Mouse (Mus musculus) MEL (cell line): ENCODE measurements at regions not wholly inside any gene's neighbourhood (a gene's known extent, or its start where the extent isn't known, plus 50 kb on each side); places are given as distances from the start of the nearest gene placed in this dataset.

ENCODE experiments used
- DNase-seq: peaks from one replicate; pipeline ENCODE4 v3.0.0; 2011; ENCODE audit warnings: low read depth, low spot score
- H3K27ac ChIP-seq: 2 replicates; pipeline ENCODE4 v1.5.1; 2012; ENCODE audit warnings: low read depth, mild to moderate bottlenecking, control low read depth, low read length, moderate library complexity; ENCODE audit not compliant: control insufficient read depth
- H3K27me3 ChIP-seq, 2 experiments: fragments of 150-350 bp in 1 of 2; sonication (generic) in 1 of 2; 2 replicates each; pipeline ENCODE4 v1.6.1; 2012; ENCODE audit warnings: low read length in 2 of 2, mild to moderate bottlenecking in 2 of 2, improper control_type of control experiment in 1 of 2, moderate library complexity in 1 of 2; ENCODE audit not compliant: insufficient read depth in 2 of 2, control insufficient read depth in 1 of 2
- H3K36me3 ChIP-seq, 2 experiments: 2 replicates each; pipeline ENCODE4 v1.6.1; 2012 to 2014; ENCODE audit warnings: low read length in 2 of 2, improper control_type of control experiment in 1 of 2, inconsistent platforms in 1 of 2, mild to moderate bottlenecking in 1 of 2; ENCODE audit not compliant: insufficient read depth in 2 of 2, control insufficient read depth in 1 of 2
- H3K4me1 ChIP-seq, 2 experiments: fragments of 150-350 bp in 1 of 2; sonication (generic) in 1 of 2; 2 replicates each; pipeline ENCODE4 v1.6.1; 2012; ENCODE audit warnings: low read length in 2 of 2, improper control_type of control experiment in 1 of 2, mild to moderate bottlenecking in 1 of 2; ENCODE audit not compliant: insufficient read depth in 2 of 2, control insufficient read depth in 1 of 2
- H3K4me3 ChIP-seq, 2 experiments: fragments of 150-350 bp in 1 of 2; sonication (generic) in 1 of 2; 2 replicates each; pipeline ENCODE4 v1.5.1; 2012; ENCODE audit warnings: low read depth in 2 of 2, low read length in 2 of 2, mild to moderate bottlenecking in 2 of 2, moderate library complexity in 2 of 2, control low read depth in 1 of 2, improper control_type of control experiment in 1 of 2; ENCODE audit not compliant: control insufficient read depth in 1 of 2, insufficient read depth in 1 of 2
- H3K79me2 ChIP-seq: 2 replicates; pipeline ENCODE4 v1.6.1; 2012; ENCODE audit warnings: mild to moderate bottlenecking, low read length, moderate library complexity; ENCODE audit not compliant: control insufficient read depth, poor library complexity, insufficient read depth
- H3K9ac ChIP-seq: 2 replicates; pipeline ENCODE4 v1.6.1; 2012; ENCODE audit warnings: low read depth, mild to moderate bottlenecking, control low read depth, low read length, moderate library complexity; ENCODE audit not compliant: control insufficient read depth, poor library complexity, severe bottlenecking
- H3K9me3 ChIP-seq: fragments of 150-350 bp; sonication (generic); replicated peaks from 2 replicates; pipeline ENCODE4 v1.6.1; 2012; ENCODE audit warnings: mild to moderate bottlenecking, low read length, improper control_type of control experiment, moderate library complexity; ENCODE audit not compliant: insufficient read depth
- E2F4 ChIP-seq: IDR thresholded peaks from 2 replicates; pipeline ENCODE4 v1.6.1; 2011; ENCODE audit warnings: low read depth, low read length, improper control_type of control experiment, borderline replicate concordance
- EP300 ChIP-seq, 2 experiments: IDR thresholded peaks; 2 replicates each; pipeline ENCODE4 v1.6.1; 2011; ENCODE audit warnings: improper control_type of control experiment in 2 of 2, low read length in 2 of 2, low read depth in 1 of 2, mild to moderate bottlenecking in 1 of 2
- GABPA ChIP-seq: IDR thresholded peaks from 2 replicates; pipeline ENCODE4 v1.6.1; 2012; ENCODE audit warnings: low read depth, mild to moderate bottlenecking, inconsistent platforms, low read length, improper control_type of control experiment, moderate library complexity
- GATA1 ChIP-seq: IDR thresholded peaks from 2 replicates; pipeline ENCODE4 v1.6.1; 2011; ENCODE audit warnings: low read depth, low read length, improper control_type of control experiment
- MAFK ChIP-seq: IDR thresholded peaks from 2 replicates; pipeline ENCODE4 v1.6.1; 2011; ENCODE audit warnings: low read depth, mild to moderate bottlenecking, low read length, improper control_type of control experiment, borderline replicate concordance
- MAZ ChIP-seq: IDR thresholded peaks from 2 replicates; pipeline ENCODE4 v1.6.1; 2012; ENCODE audit warnings: low read depth, mild to moderate bottlenecking, inconsistent platforms, low read length, improper control_type of control experiment
- MEF2A ChIP-seq: IDR thresholded peaks from 2 replicates; pipeline ENCODE4 v1.6.1; 2014; ENCODE audit warnings: low read depth, mild to moderate bottlenecking, inconsistent platforms, low read length, improper control_type of control experiment; ENCODE audit not compliant: poor library complexity, insufficient replicate concordance, severe bottlenecking; ENCODE audit errors: extremely low read depth
- MXI1 ChIP-seq: IDR thresholded peaks from 2 replicates; pipeline ENCODE4 v1.6.1; 2011; ENCODE audit warnings: mild to moderate bottlenecking, low read depth, low read length, improper control_type of control experiment
- NRF1 ChIP-seq: IDR thresholded peaks from 2 replicates; pipeline ENCODE4 v1.6.1; 2014; ENCODE audit warnings: low read depth, mild to moderate bottlenecking, inconsistent platforms, low read length, improper control_type of control experiment, moderate library complexity; ENCODE audit not compliant: poor library complexity, insufficient read depth, severe bottlenecking
- POLR2AphosphoS5 ChIP-seq: IDR thresholded peaks from 2 replicates; pipeline ENCODE4 v1.6.1; 2012; ENCODE audit warnings: low read depth, borderline replicate concordance, mild to moderate bottlenecking, inconsistent platforms, low read length, moderate library complexity, mixed read lengths
- SMC3 ChIP-seq: IDR thresholded peaks from 2 replicates; pipeline ENCODE4 v1.6.1; 2011; ENCODE audit warnings: low read depth, low read length, improper control_type of control experiment
- TAL1 ChIP-seq: IDR thresholded peaks from 2 replicates; pipeline ENCODE4 v1.6.1; 2012; ENCODE audit warnings: mild to moderate bottlenecking, inconsistent platforms, low read length, moderate library complexity, mixed read lengths
- TCF12 ChIP-seq: IDR thresholded peaks from 2 replicates; pipeline ENCODE4 v1.6.1; 2014; ENCODE audit warnings: low read depth, mild to moderate bottlenecking, inconsistent platforms, low read length, improper control_type of control experiment, moderate library complexity
- UBTF ChIP-seq: IDR thresholded peaks from 2 replicates; pipeline ENCODE4 v1.6.1; 2012; ENCODE audit warnings: low read depth, mild to moderate bottlenecking, inconsistent platforms, low read length, improper control_type of control experiment, moderate library complexity, borderline replicate concordance; ENCODE audit not compliant: insufficient read depth
- USF1 ChIP-seq: IDR thresholded peaks from 2 replicates; pipeline ENCODE4 v1.6.1; 2014; ENCODE audit warnings: low read depth, mild to moderate bottlenecking, inconsistent platforms, low read length, improper control_type of control experiment, moderate library complexity
- USF2 ChIP-seq, 2 experiments: IDR thresholded peaks; 2 replicates each; pipeline ENCODE4 v1.6.1; 2011 to 2012; ENCODE audit warnings: improper control_type of control experiment in 2 of 2, low read length in 2 of 2, borderline replicate concordance in 1 of 2, inconsistent platforms in 1 of 2, low read depth in 1 of 2, mild to moderate bottlenecking in 1 of 2; ENCODE audit not compliant: insufficient read depth in 1 of 2

GRCm38 (mm10) chr16:30796103-30796502 is 196.6 kb downstream of the Fam43a start:
- no peak for DNase-seq
- no peak for TF ChIP-seq NRF1
- TF ChIP-seq USF2 (IDR thresholded peaks at IDR 0.05; ENCODE audit: borderline replicate concordance in 1 of 2, insufficient read depth in 1 of 2, low read depth in 1 of 2, low read length in 2 of 2): no peak
- no peak for TF ChIP-seq TCF12
- TF ChIP-seq POLR2AphosphoS5: no peak

GRCm38 (mm10) chr16:30797006-30797405 is 197.5 kb downstream of the Fam43a start:
- TF ChIP-seq TCF12 (no peak), MAZ (no peak), NRF1 (no peak), UBTF (no peak), E2F4 (no peak), SMC3 (no peak), MAFK (no peak), USF1 (no peak), GATA1 (no peak), GABPA (no peak), EP300 (IDR thresholded peaks at IDR 0.05; ENCODE audit: low read depth in 1 of 2, low read length in 2 of 2) (no peak), TAL1 (no peak), USF2 (IDR thresholded peaks at IDR 0.05; ENCODE audit: borderline replicate concordance in 1 of 2, insufficient read depth in 1 of 2, low read depth in 1 of 2, low read length in 2 of 2) (no peak), MEF2A (no peak), MXI1 (no peak)
- H3K27me3 ChIP-seq: peaks cover 0 to 4% of the 10 kb centered on the region in 2 experiments; a peak in 2 of 4 replicates
- H3K9ac ChIP-seq: no peak overlapping the region
- peaks cover 0 to 8% of the 10 kb centered on the region in 2 experiments; a peak in 2 of 4 replicates for H3K36me3 ChIP-seq
- H3K9me3 ChIP-seq: no peaks in the 10 kb centered on the region
- no peak overlapping the region for H3K27ac ChIP-seq
- H3K4me3 ChIP-seq: no peak overlapping the region
- no peak for DNase-seq
- H3K4me1 ChIP-seq: peaks cover 0 to 16% of the 10 kb centered on the region in 2 experiments; a peak in 2 of 4 replicates
- H3K79me2 ChIP-seq: no peaks in the 10 kb centered on the region

More at GRCm38 (mm10) chr16:30796103-30796502, 196.6 kb downstream of the Fam43a start:
- Histone ChIP-seq H3K36me3 (peaks cover 0 to 11% of the 10 kb centered on the region in 2 experiments; a peak in 2 of 4 replicates), H3K9me3 (no peaks in the 10 kb centered on the region), H3K4me3 (no peak overlapping the region), H3K27ac (no peak overlapping the region), H3K79me2 (no peaks in the 10 kb centered on the region), H3K4me1 (peaks cover 0 to 21% of the 10 kb centered on the region in 2 experiments; a peak in 3 of 4 replicates), H3K9ac (no peak overlapping the region), H3K27me3 (peaks cover 0 to 4% of the 10 kb centered on the region in 2 experiments; a peak in 1 of 4 replicates)
